Mouse (Mus musculus) ES-Bruce4 (cell line): ENCODE data around the gene Isca1. TPM values are rescaled to one million over a fixed set of nuclear protein-coding genes. Genes with fewer than 3 reads are reported as not detected.
"Not testable (repeated sequence)": the region's sequence is repeated elsewhere in the genome, so short reads cannot be mapped to it uniquely, and the experiment has no call there.

Experiments used
- H3K27ac ChIP-seq: 2 replicates; pipeline ENCODE4 v1.5.1; 2012; ENCODE audit warnings: low read length, inconsistent platforms; ENCODE audit not compliant: insufficient read depth
- H3K27me3 ChIP-seq: 2 replicates; pipeline ENCODE4 v1.6.1; 2012; ENCODE audit warnings: mild to moderate bottlenecking, low read length, inconsistent platforms; ENCODE audit not compliant: control insufficient read depth, poor library complexity, insufficient read depth, severe bottlenecking
- H3K36me3 ChIP-seq: 2 replicates; pipeline ENCODE4 v1.6.1; 2012; ENCODE audit warnings: inconsistent platforms, mild to moderate bottlenecking, low read length, moderate library complexity; ENCODE audit not compliant: control insufficient read depth, poor library complexity, insufficient read depth, severe bottlenecking
- H3K4me1 ChIP-seq: one replicate; pipeline ENCODE4 v1.8.1; 2011; ENCODE audit warnings: low read length; ENCODE audit not compliant: control insufficient read depth, insufficient read depth
- H3K4me3 ChIP-seq: 2 replicates; pipeline ENCODE4 v1.5.1; 2011; ENCODE audit warnings: low read depth, mild to moderate bottlenecking, low read length
- H3K9ac ChIP-seq: 2 replicates; pipeline ENCODE4 v1.6.1; 2012; ENCODE audit warnings: low read depth, mild to moderate bottlenecking, inconsistent platforms; ENCODE audit not compliant: poor library complexity, severe bottlenecking
- H3K9me3 ChIP-seq: replicated peaks from 2 replicates; pipeline ENCODE4 v1.6.1; 2012; ENCODE audit warnings: mild to moderate bottlenecking, low read length, inconsistent platforms; ENCODE audit not compliant: control insufficient read depth, poor library complexity, insufficient read depth, severe bottlenecking
- CTCF ChIP-seq: IDR thresholded peaks from one replicate; pipeline ENCODE4 v1.8.1; 2011; ENCODE audit warnings: low read depth, low read length
- EP300 ChIP-seq: IDR thresholded peaks from 2 replicates; pipeline ENCODE4 v1.6.1; 2011; ENCODE audit warnings: low read depth, low read length; ENCODE audit not compliant: insufficient read depth
- POLR2A ChIP-seq: IDR thresholded peaks from one replicate; pipeline ENCODE4 v1.8.1; 2011; ENCODE audit warnings: low read length; ENCODE audit not compliant: insufficient read depth
- polyA plus RNA-seq: library from polyadenylated mRNA; stranded (reverse); fragments of >200 nt; gene quantifications from 2 replicates; pipeline ENCODE4 v1.2.4, GENCODE M21; 2011; ENCODE audit warnings: low read depth; ENCODE audit not compliant: missing spikeins, insufficient read depth, insufficient read length

Gene Isca1
- polyA plus RNA-seq, 1 experiment, result 42.0 TPM

DNA sequence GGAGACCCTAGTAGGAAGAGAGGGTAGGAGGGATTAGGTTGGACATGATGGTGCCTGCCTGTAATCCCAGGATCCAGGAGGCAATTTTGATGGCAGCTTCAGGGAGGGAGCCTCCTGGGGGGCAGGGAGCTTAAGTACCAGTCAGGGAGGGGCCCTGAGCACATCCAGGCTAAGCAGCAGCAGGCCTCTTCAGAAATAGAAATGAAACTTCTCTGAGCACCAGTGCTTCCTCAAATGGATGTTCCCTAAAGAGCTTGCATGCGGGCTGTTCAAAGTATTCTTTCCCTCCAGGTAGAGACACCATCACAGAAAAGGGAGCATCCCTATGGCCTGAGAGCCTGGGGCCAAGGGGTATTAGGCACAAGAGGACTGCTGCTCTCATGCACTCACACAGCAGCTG lies 28.7 kb upstream of the Isca1 start:
- no peak overlapping the region for H3K27ac ChIP-seq
- H3K27me3 ChIP-seq, result no peaks in the 10 kb centered on the region
- TF ChIP-seq EP300, result no peak
- no peak for TF ChIP-seq POLR2A
- no peak for TF ChIP-seq CTCF
- no peaks in the 10 kb centered on the region for H3K4me1 ChIP-seq
- H3K36me3 ChIP-seq, result peaks cover 48% of the 10 kb centered on the region
- H3K9me3 ChIP-seq, result no peaks in the 10 kb centered on the region
- H3K4me3 ChIP-seq, result no peak overlapping the region
- no peak overlapping the region for H3K9ac ChIP-seq

DNA sequence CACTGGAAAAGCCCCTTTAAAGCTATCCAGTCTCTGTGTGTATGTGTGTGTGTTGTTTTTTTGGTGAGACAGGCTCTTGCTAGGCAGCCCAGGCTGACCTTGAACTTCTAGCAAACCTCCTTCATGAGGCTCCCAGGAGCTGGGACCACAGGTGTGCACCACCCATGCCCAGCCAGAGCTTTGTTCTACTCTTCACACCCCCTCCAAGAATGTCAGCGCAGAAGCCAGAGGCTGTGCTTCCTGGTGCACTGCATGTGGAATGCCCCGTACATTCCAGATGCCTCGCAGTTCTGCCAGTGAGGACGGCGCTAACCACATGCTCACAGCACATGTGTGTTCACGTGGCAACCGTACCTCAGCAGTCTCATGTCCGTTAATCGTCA lies 26.8 kb upstream of the Isca1 start:
- Histone ChIP-seq H3K36me3 (peaks cover 46% of the 10 kb centered on the region), H3K9ac (no peak overlapping the region), H3K9me3 (no peaks in the 10 kb centered on the region), H3K4me1 (no peaks in the 10 kb centered on the region), H3K27ac (no peak overlapping the region), H3K27me3 (no peaks in the 10 kb centered on the region), H3K4me3 (no peak overlapping the region)
- no peak for TF ChIP-seq CTCF
- no peak for TF ChIP-seq EP300
- no peak for TF ChIP-seq POLR2A

DNA sequence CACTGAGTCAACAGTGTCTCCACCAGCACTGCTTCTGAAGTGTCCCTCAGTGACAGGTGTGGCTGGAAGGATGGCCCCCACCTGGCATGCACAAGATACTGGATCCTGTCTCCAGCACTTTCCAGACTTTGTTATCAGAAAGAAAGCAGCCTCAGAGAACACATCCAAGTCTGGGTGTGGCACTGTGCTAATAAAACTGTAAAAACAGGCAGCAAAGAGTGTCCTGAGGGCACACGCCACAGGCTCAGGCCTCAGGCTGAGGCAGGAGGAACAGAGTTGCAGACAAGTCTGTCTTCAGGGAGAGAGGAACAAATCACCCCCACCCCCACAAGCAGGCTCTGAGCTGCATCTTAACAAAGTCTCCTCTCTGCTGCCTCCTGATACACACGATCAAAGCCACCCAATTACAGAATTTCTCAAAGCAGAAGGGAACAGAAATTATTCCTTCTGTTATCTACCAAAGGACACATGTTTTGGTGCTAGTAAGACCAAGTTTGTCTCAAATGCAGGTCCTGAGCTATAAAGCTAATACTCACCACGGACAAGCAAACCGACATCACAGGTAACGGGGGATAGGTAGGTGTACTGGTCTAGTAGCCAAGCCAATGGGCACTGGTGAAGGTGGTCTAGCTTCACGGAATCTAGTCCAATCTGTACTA lies 26.3 kb upstream of the Isca1 start:
- peaks cover 47% of the 10 kb centered on the region for H3K36me3 ChIP-seq
- no peaks in the 10 kb centered on the region for H3K27me3 ChIP-seq
- H3K4me3 ChIP-seq, result no peak overlapping the region

DNA sequence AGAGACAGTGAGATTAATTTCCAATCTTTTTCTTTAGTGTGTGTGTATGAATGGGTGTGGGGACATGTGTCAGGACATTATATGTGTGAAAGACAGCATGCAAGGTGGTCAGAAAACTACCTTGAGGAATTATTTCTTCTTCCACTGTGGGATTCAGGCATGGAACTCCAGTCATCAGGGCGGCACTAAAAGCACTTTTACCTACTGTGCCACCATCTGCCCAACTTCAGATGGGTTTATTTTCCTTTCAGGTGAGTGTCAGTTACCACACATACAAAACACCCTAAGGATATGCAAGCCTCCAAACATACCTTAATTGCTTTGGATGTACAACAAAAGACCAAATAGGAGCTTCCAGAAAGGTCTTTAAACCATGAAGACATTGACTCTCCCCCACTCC lies 25.2 kb upstream of the Isca1 start:
- no peaks in the 10 kb centered on the region for H3K27me3 ChIP-seq
- TF ChIP-seq EP300 (no peak), POLR2A (no peak), CTCF (no peak)
- no peaks in the 10 kb centered on the region for H3K9me3 ChIP-seq
- no peaks in the 10 kb centered on the region for H3K4me1 ChIP-seq
- H3K4me3 ChIP-seq, result no peak overlapping the region
- H3K9ac ChIP-seq, result no peak overlapping the region
- no peak overlapping the region for H3K27ac ChIP-seq
- H3K36me3 ChIP-seq, result peaks cover 41% of the 10 kb centered on the region

More for the DNA sequence above, 26.3 kb upstream of the Isca1 start:
- H3K9ac ChIP-seq, result no peak overlapping the region
- H3K27ac ChIP-seq, result no peak overlapping the region
- TF ChIP-seq EP300 (no peak), CTCF (no peak), POLR2A (no peak)
- H3K9me3 ChIP-seq, result no peaks in the 10 kb centered on the region
- H3K4me1 ChIP-seq, result no peaks in the 10 kb centered on the region

DNA sequence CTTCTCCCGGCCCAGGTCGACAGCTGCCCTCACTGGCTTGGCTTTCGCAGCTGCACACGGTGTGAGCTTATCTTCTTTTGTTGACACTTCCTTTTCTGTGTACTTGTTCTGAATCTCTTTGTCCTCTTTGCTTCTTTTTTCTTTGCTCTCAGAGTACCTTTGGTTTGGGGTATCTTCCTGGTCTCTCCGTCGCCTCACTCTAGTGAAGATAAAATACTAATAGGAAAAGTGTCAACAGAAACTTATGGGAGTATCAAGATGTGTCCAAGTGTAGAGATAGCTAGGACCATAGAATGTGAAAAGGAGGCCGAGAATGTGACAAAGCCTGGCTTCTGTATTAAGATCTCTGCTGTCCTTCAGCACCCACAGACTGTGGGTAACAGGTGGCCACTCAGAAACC lies 12.5 kb upstream of the Isca1 start, which contains the start of gene Gm49354:
Gene Gm49354 (minus strand): TSS at position 101 of the 400 bp plus-strand sequence.
- Histone ChIP-seq H3K9me3 (no peaks in the 10 kb centered on the region), H3K36me3 (peaks cover 35% of the 10 kb centered on the region), H3K4me1 (no peaks in the 10 kb centered on the region), H3K27me3 (no peaks in the 10 kb centered on the region), H3K27ac (no peak within 1 kb of the TSS), H3K9ac (no peak within 1 kb of the TSS), H3K4me3 (no peak within 1 kb of the TSS)
- TF ChIP-seq POLR2A (no peak), CTCF (no peak), EP300 (no peak)

DNA sequence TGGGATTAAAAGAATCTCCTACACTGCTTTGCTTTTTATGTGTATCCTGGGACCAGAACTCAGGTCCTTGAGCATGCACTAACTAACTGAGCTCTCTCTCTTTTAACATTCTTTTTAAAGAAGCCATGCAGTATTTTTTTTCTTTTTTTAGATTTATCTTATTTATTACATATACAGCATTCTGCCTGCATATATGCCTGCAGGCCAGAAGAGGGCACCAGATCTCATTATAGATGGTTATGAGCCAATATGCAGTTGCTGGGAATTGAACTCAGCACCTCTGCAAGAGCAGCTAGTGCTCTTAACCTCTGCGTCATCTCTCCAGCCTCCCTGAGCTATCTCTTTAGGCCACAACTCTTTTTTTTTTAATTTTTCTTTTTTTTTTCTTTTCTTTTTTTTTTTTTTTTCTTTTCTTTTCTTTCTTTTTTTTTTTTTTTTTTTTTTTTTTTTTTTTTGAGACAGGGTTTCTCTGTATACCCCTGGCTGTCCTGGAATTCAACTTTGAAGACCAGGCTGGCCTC lies 10.2 kb upstream of the Isca1 start:
- H3K9me3 ChIP-seq, H3K27me3 ChIP-seq, H3K9ac ChIP-seq, H3K27ac ChIP-seq, H3K4me3 ChIP-seq, H3K4me1 ChIP-seq: not testable (repeated sequence)
- H3K36me3 ChIP-seq, result peaks cover 26% of the 10 kb centered on the region
